Mouse (Mus musculus) kidney, embryonic 15.5 days (tissue): Measurements from ENCODE around the gene Rsrc2. TPM values are rescaled to one million over a fixed set of nuclear protein-coding genes. Genes with fewer than 3 reads are reported as not detected.

Experiments
- ATAC-seq: fragments of 200-750 bp; cut with Nextera tagmentation; replicated peaks from 2 replicates; pipeline ENCODE4 v1.8.0; 2017; ENCODE audit warnings: moderate TSS enrichment; ENCODE audit not compliant: low FRiP score
- H3K27ac ChIP-seq: fragments of 300-500 bp; sonication (generic); 2 replicates; pipeline ENCODE4 v1.5.1; 2015; ENCODE audit warnings: mild to moderate bottlenecking, inconsistent platforms
- H3K27me3 ChIP-seq: fragments of 300-500 bp; sonication (generic); 2 replicates; pipeline ENCODE4 v1.6.1; 2015; ENCODE audit warnings: inconsistent platforms
- H3K36me3 ChIP-seq: fragments of 300-500 bp; sonication (generic); 2 replicates; pipeline ENCODE4 v1.6.1; 2015; ENCODE audit warnings: inconsistent platforms
- H3K4me1 ChIP-seq: fragments of 300-500 bp; sonication (generic); 2 replicates; pipeline ENCODE4 v1.6.1; 2015; ENCODE audit warnings: inconsistent platforms
- H3K4me2 ChIP-seq: fragments of 300-500 bp; sonication (generic); 2 replicates; pipeline ENCODE4 v1.6.1; 2015; ENCODE audit warnings: moderate library complexity, mild to moderate bottlenecking, inconsistent platforms
- H3K4me3 ChIP-seq: fragments of 300-500 bp; sonication (generic); replicated peaks from 2 replicates; pipeline ENCODE4 v1.5.1; 2015; ENCODE audit warnings: mild to moderate bottlenecking, inconsistent platforms
- H3K9ac ChIP-seq: fragments of 300-500 bp; sonication (generic); 2 replicates; pipeline ENCODE4 v1.6.1; 2015; ENCODE audit warnings: mild to moderate bottlenecking, inconsistent platforms
- H3K9me3 ChIP-seq: fragments of 300-500 bp; sonication (generic); replicated peaks from 2 replicates; pipeline ENCODE4 v1.6.1; 2016; ENCODE audit warnings: inconsistent platforms
- WGBS: fragments of 180-500 bp; shearing (Covaris S2); methylation state at CpG from one replicate; pipeline ENCODE4 v1.1.7; 2015; ENCODE audit warnings: mixed read lengths; 5-methylcytosine and 5-hydroxymethylcytosine counted together
- polyA plus RNA-seq: library from polyadenylated mRNA; unstranded; fragments of >200 nt; fragmentation: Nextera tagmentation; extraction: Ambion mirVana; gene quantifications from 2 replicates; pipeline ENCODE4 v1.2.1, GENCODE M21; 2015

Rsrc2 gene
- polyA plus RNA-seq, 1 experiment from 2014 or later, result 124 TPM

- Histone ChIP-seq H3K27me3 (no peaks in the 10 kb centered on the region), H3K9ac (peak within 1 kb of the TSS; percentile 91), H3K4me3 (peak within 1 kb of the TSS; percentile 97), H3K36me3 (no peaks in the 10 kb centered on the region), H3K9me3 (no peaks in the 10 kb centered on the region), H3K4me1 (peaks cover 33% of the 10 kb centered on the region), H3K4me2 (peak within 1 kb of the TSS; percentile 90), H3K27ac (peak within 1 kb of the TSS; percentile 91)
- ATAC-seq, result peak; percentile 59
- under 1% methylated on average over 60 of the region's 64 CpGs for WGBS
These were observed 64.7 kb downstream of the Rsrc2 start, which contains the start of gene Clip1 for GRCm38 (mm10) chr5:123684221-123685144. Gene Clip1, minus strand, starts transcription at chr5:123684618.

DNA sequence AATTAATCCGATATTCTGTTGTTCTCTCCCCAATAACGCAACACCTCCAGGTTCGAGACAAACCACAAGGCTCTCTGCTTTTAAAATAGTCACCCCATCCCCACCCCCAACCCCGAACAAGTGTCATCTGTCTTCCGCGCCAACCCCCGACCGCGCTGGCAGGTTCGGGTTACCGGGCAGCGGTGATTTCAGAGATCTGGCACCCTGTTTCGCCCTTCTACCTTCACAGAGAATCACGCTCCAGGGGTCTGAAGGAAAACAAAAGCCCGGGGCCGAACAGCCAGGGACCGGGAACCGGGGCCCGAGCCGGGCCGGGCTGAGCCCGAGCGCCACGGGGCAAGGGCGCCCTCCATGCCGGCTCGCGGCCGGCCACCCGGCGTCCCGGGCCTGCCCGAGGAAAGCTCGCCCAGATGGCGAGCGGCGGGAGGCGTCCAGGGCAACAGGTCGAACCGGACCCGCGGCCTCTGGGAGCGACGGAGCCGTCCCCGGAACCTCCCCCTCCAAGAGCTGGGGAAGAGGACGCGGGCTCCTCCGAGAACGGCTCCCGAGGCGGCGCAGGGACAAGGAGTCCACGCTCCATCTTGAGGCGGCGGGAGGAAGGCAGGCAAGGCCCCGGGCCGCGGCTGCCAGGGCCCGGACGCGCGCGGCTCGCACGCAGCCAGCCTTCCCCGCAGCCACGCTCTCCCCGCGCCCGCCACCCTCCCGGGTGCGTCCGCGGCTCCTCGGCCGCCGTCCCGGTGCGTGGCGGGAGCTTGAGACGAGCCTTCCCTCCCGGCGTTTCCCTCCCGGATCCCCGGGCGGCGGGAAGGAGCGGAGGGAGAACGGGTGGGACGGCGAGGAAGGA, 65.6 kb downstream of the Rsrc2 start:
- H3K9ac ChIP-seq, result peak overlapping the region; percentile 91
- H3K27ac ChIP-seq, result peak overlapping the region; percentile 91
- no peaks in the 10 kb centered on the region for H3K36me3 ChIP-seq
- peak; percentile 75 for ATAC-seq
- under 1% methylated on average over 67 of the region's 92 CpGs for WGBS
- no peaks in the 10 kb centered on the region for H3K27me3 ChIP-seq
- H3K4me1 ChIP-seq, result peaks cover 33% of the 10 kb centered on the region
- H3K4me3 ChIP-seq, result peak overlapping the region; percentile 97
- peak overlapping the region; percentile 90 for H3K4me2 ChIP-seq
- no peaks in the 10 kb centered on the region for H3K9me3 ChIP-seq

GRCm38 (mm10) chr5:123683043-123683376, 66.2 kb downstream of the Rsrc2 start:
- ATAC-seq, result peak; percentile 30; the same call in 1 of the 2 replicates
- peak overlapping the region; percentile 97 for H3K4me3 ChIP-seq
- H3K27me3 ChIP-seq, result no peaks in the 10 kb centered on the region
- peak overlapping the region; percentile 90 for H3K4me2 ChIP-seq
- H3K36me3 ChIP-seq, result no peaks in the 10 kb centered on the region
- H3K9ac ChIP-seq, result peak overlapping the region; percentile 91
- peaks cover 33% of the 10 kb centered on the region for H3K4me1 ChIP-seq
- peak overlapping the region; percentile 91; the same call in 1 of the 2 replicates for H3K27ac ChIP-seq
- H3K9me3 ChIP-seq, result no peaks in the 10 kb centered on the region
- whole genome bisulfite sequencing, result 2% methylated on average over 6 of the region's 6 CpGs

- H3K9me3 ChIP-seq, result no peaks in the 10 kb centered on the region
- H3K27ac ChIP-seq, result no peak overlapping the region
- H3K4me3 ChIP-seq, result peak overlapping the region; percentile 97
- no peak overlapping the region for H3K9ac ChIP-seq
- no peaks in the 10 kb centered on the region for H3K27me3 ChIP-seq
- peak overlapping the region; percentile 90 for H3K4me2 ChIP-seq
- peaks cover 33% of the 10 kb centered on the region for H3K4me1 ChIP-seq
- H3K36me3 ChIP-seq, result no peaks in the 10 kb centered on the region
- no peak for ATAC-seq
- WGBS, result 30% methylated on average over 4 of the region's 4 CpGs
These were observed 66.8 kb downstream of the Rsrc2 start for GRCm38 (mm10) chr5:123682372-123682771.

DNA sequence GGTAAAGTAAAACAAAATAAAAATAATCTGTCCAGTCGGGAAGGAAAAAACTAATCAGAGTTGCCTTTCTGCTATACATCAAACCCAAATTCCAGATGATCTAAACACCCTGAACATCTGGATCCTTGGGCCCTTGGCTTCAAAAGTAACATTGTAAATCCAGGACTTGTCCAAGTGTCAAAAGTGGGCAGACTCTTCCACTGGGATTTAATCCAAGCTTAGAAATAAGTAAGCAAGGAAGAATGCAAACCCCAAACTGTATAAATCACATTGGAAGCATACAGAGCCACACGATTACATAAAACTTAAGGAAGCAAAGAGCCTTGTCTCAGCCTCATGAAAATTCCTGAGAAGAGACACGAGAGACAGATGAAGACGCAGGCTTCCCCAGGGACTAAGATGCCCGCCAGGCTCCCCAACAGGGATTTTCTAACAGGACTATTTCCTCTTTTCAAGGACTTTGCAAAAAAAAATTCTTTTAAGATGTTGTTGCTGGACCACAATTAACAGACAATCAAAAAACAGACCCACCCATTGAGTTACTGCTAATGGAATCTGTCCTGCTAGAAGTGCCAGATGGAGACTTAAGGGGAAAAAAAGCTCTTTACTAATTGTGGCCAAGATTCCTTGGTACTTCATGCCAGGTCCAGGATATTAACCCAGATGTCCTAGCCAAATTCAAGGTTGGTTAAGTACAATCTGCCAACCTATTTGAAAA, 69.5 kb downstream of the Rsrc2 start:
- Histone ChIP-seq H3K4me1 (peaks cover 39% of the 10 kb centered on the region), H3K9ac (no peak overlapping the region), H3K27me3 (no peaks in the 10 kb centered on the region), H3K36me3 (no peaks in the 10 kb centered on the region), H3K4me3 (no peak overlapping the region), H3K9me3 (no peaks in the 10 kb centered on the region), H3K27ac (peak overlapping the region; percentile 56; the same call in 1 of the 2 replicates), H3K4me2 (no peak overlapping the region)
- ATAC-seq, result no peak
- WGBS, result 34% methylated on average over 5 of the region's 5 CpGs

DNA sequence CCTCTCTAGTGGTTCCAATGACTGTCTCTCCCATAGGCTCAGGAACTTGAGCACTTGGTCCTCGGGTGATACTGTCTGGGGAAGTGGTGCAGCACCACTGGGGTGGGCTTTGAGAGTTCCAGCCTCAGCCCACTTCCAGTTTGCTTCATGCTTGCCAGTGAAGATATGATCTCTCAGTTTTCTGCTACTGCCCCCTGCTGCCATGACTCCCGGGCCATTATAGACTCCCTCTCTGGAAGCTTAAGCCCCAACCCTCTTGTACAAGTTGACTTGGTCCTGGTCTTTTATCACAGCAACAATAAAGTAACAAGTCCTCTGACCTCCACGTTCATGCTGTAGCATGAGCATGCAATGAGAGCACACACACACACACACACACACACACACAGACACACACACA, 70.1 kb downstream of the Rsrc2 start:
- Histone ChIP-seq H3K4me1 (peaks cover 38% of the 10 kb centered on the region), H3K9ac (no peak overlapping the region), H3K4me2 (no peak overlapping the region), H3K9me3 (no peaks in the 10 kb centered on the region), H3K4me3 (no peak overlapping the region), H3K27ac (no peak overlapping the region), H3K36me3 (no peaks in the 10 kb centered on the region), H3K27me3 (no peaks in the 10 kb centered on the region)
- ATAC-seq, result no peak
- WGBS, result 74% methylated on average over 3 of the region's 3 CpGs

Other genes starting within 250 kb of the Rsrc2 start
- gene B3gnt4, start 239.0 kb downstream of the Rsrc2 start, polyA plus RNA-seq, result 0.22 TPM in 1 of 2 replicates, not detected in the other
- 114 and 121 TPM in 2 replicates for gene Diablo, start 225.2 kb downstream of the Rsrc2 start, polyA plus RNA-seq
- gene Gm49027, start 223.9 kb downstream of the Rsrc2 start, polyA plus RNA-seq, result 1.2 and 2.6 TPM in 2 replicates
- 28.9 and 29.7 TPM in 2 replicates for gene Vps33a, start 176.4 kb downstream of the Rsrc2 start, polyA plus RNA-seq
- 34.0 and 34.1 TPM in 2 replicates for gene Clip1, start 64.8 kb downstream of the Rsrc2 start, polyA plus RNA-seq
- gene Zcchc8, start 28.3 kb downstream of the Rsrc2 start, polyA plus RNA-seq, result 82.7 and 83.5 TPM in 2 replicates
- 33.0 and 34.1 TPM in 2 replicates for gene Kntc1, start 302 bp upstream of the Rsrc2 start, polyA plus RNA-seq
- 0.10 TPM in 1 of 2 replicates, not detected in the other for gene Hcar2, start 116.1 kb upstream of the Rsrc2 start, polyA plus RNA-seq
- 2.0 TPM in 2 replicates for gene Hcar1, start 130.6 kb upstream of the Rsrc2 start, polyA plus RNA-seq
- 145 and 164 TPM in 2 replicates for gene Denr, start 157.8 kb upstream of the Rsrc2 start, polyA plus RNA-seq
- 1.7 and 2.9 TPM in 2 replicates for gene Gm43518, start 178.0 kb upstream of the Rsrc2 start, polyA plus RNA-seq
- gene Ccdc62, start 181.3 kb upstream of the Rsrc2 start, polyA plus RNA-seq, result 6.0 and 6.9 TPM in 2 replicates
- 18.2 and 20.0 TPM in 2 replicates for gene Hip1r, start 224.2 kb upstream of the Rsrc2 start, polyA plus RNA-seq